Mouse (Mus musculus) c-Kit-positive CD71-positive TER-119-negative erythroid progenitor cells, embryonic 14.5 days (primary cell): ENCODE results near the gene Olfr44.

Experiments used
- DNase-seq: peaks from one replicate; pipeline ENCODE4 v3.0.0-alpha.2; 2013; ENCODE audit warnings: low read depth

The Olfr44 gene

DNA sequence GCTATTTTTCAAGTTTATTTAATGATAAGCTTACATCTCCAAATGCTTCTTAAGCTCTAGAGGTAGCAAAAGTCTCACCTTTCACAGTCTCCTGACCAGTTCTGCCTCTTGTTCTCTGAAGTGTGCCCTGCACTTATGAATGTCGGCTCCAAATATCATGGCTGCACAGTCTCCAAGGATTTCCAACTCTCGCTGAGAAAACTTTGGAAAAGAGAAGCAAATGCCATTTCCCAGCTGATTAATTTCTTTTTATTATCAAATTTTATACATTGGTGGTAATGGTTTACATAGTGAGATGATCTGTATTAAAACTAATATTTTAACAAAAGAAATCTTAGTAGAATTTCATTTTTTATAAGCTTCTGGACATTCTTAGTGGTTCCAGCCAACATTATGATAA, at the start of gene Olfr44:
TSS of gene Olfr44 (minus strand) at position 101 of the 400 bp plus-strand sequence.
- DNase-seq = no peak

GRCm38 (mm10) chr9:39523616-39524285, 30.0 kb upstream of the Olfr44 start:
- no peak for DNase-seq

DNA sequence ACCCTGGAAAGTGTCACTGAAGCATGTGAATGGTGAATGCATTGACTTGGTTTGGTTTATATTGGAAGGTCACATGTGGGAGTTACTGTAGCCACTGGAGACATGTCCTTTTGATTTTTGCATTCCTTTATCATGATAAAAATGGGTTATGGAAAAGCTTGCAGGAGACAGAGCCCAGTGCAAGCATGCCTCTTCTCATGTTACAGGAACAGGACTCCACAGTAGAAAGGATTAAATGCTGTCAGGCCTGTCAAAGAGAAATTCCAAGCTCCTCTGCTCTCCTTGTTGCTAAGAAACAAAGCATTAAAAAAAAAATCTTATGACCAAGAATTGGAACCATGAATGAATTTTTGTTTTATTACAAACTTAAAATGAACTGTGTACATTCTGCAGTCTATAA, 24.8 kb upstream of the Olfr44 start:
- no peak for DNase-seq

GRCm38 (mm10) chr9:39515531-39515930, 21.7 kb upstream of the Olfr44 start, which contains the start of gene Olfr957:
TSS of gene Olfr957 (minus strand) at chr9:39515809.
- no peak for DNase-seq

DNA sequence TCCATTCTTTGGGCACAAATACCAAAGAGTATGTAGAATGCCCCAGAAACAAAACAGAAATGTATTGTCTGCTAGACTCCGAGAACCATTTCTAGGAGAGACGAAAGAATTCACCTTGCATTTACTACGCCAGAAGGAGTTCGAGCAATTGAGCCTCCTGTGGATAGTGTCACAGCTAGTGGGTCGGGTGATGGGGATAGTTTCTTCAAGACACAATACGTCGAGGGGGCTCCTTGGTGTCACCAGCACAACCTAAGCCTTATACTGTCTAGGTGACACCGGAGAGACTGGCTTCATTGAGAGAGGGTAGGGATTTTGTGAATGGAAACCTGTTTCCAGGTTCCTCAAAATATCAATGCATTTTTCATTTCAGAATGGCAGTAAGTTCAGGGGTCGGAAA, 15.6 kb upstream of the Olfr44 start:
- no peak for DNase-seq

GRCm38 (mm10) chr9:39508998-39509397, 15.2 kb upstream of the Olfr44 start:
- DNase-seq = no peak

DNA sequence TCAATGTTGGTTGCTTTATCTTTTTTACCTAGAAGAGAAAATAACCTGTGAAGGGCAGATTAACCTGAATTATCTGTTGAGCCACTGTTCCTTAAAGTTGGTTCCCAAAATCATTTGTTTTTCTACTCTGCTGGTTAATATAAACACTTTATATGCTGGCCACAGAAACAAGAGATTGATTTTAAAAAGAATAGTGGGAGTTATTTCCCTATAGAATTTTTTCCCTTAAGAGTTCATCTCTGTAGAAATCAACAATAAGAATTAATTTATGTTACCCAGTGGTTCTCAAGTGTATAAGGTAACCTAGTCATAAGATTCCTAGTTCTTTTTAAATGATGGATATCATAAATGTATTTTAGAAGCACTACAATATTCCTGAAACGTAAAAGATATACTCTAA, 22.0 kb downstream of the Olfr44 start, which contains the start of gene Olfr955:
TSS of gene Olfr955 (minus strand) at position 101 of the 400 bp plus-strand sequence.
- no peak for DNase-seq

DNA sequence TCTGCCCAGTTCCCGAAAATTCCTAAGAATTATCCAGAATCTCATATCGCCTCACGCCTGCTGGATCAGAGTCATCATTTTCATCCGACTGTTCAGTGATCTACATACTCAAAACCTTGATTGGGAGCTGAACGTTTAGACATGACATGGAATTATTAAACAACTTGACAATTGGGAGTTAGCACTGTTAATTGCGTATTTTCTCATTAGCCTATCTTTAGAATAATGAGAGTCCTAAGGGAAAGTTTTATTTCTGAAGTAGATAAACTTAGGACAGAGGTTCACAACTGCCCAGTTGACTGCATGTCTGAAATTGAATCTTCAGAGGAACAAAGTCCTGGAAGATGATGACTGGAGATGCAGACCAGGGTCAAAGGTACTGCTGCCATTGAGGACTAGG, 37.4 kb downstream of the Olfr44 start, which contains the start of gene Olfr954:
TSS of gene Olfr954 (plus strand) at position 301 of the 400 bp plus-strand sequence.
- no peak for DNase-seq
